ENCODE assay signal across 7 mouse cellular contexts in genomic region chr12:40966723-40967122, GRCm38 (mm10). TPM values are rescaled to one million over a fixed set of nuclear protein-coding genes. Genes with fewer than 3 reads are reported as not detected.
DNase-seq lines count a peak whose midpoint lies in the region; ATAC-seq lines count a peak whose summit lies in the region.
"Not testable (repeated sequence)": the region's sequence is repeated elsewhere in the genome, so short reads cannot be mapped to it uniquely, and the experiment has no call there.

No protein-coding gene starts in this region.

- H3K9ac ChIP-seq in intestine, embryonic 16.5 days (ENCODE audit: low read depth, low read length); liver, embryonic 12.5 days; liver, embryonic 15.5 days: not testable (repeated sequence)

- not testable (repeated sequence) for H3K4me2 ChIP-seq in intestine, embryonic 16.5 days (ENCODE audit: low read depth, low read length)
- peak overlapping the region; percentile 57 for H3K4me2 ChIP-seq in liver, embryonic 12.5 days
- H3K4me2 ChIP-seq in liver, embryonic 15.5 days: peak overlapping the region; percentile 58

- H3K27ac ChIP-seq in intestine, embryonic 16.5 days (ENCODE audit: low read length): not testable (repeated sequence)
- H3K27ac ChIP-seq in liver, embryonic 12.5 days: peak overlapping the region; percentile 88
- peak overlapping the region; percentile 90 for H3K27ac ChIP-seq in liver, embryonic 15.5 days (replicated peaks)

- H3K4me3 ChIP-seq in intestine, embryonic 16.5 days (ENCODE audit: low read length); liver, embryonic 12.5 days: not testable (repeated sequence)
- peak overlapping the region; percentile 15; the same call in 1 of the 2 replicates for H3K4me3 ChIP-seq in liver, embryonic 15.5 days (replicated peaks)

- H3K36me3 ChIP-seq in intestine, embryonic 16.5 days (ENCODE audit: control insufficient read depth, insufficient read depth, low read length); liver, embryonic 12.5 days; liver, embryonic 15.5 days (replicated peaks): not testable (repeated sequence)

- not testable (repeated sequence) for H3K27me3 ChIP-seq in intestine, embryonic 16.5 days (replicated peaks; ENCODE audit: control insufficient read depth, insufficient read depth, low read length); liver, embryonic 12.5 days (replicated peaks); liver, embryonic 15.5 days

- peak; percentile 37 for DNase-seq in MEL-GATA-1-ER (ENCODE audit: extremely low read depth, low read depth)
- DNase-seq in c-Kit-positive CD71-positive TER-119-negative erythroid progenitor cells, embryonic 14.5 days (ENCODE audit: low read depth): peak; percentile 58
- peak; percentile 26 for DNase-seq in spleen, adult 12 weeks (ENCODE audit: low spot score)

- peak; percentile 99 for ATAC-seq in erythroblast, adult 5-6 weeks (replicated peaks; ENCODE audit: low FRiP score, poor library complexity, severe bottlenecking)
- ATAC-seq in intestine, embryonic 16.5 days: peak; percentile 46; the same call in 1 of the 2 replicates
- ATAC-seq in liver, embryonic 12.5 days: peak; percentile 99
- peak; percentile 94 for ATAC-seq in liver, embryonic 15.5 days (ENCODE audit: insufficient read depth)

- not testable (repeated sequence) for H3K4me1 ChIP-seq in intestine, embryonic 16.5 days (ENCODE audit: control insufficient read depth, insufficient read depth, low read length)
- H3K4me1 ChIP-seq in liver, embryonic 12.5 days: peaks cover 28% of the 10 kb centered on the region
- H3K4me1 ChIP-seq in liver, embryonic 15.5 days (replicated peaks): peaks cover 32% of the 10 kb centered on the region

- not testable (repeated sequence) for H3K9me3 ChIP-seq in intestine, embryonic 16.5 days (ENCODE audit: control insufficient read depth, low read length); liver, embryonic 12.5 days (replicated peaks); liver, embryonic 15.5 days (replicated peaks)

- WGBS in intestine, embryonic 16.5 days: 76% methylated on average over 6 of the region's 6 CpGs
- 35% methylated on average over 6 of the region's 6 CpGs for WGBS in liver, embryonic 12.5 days (ENCODE audit: insufficient replicate concordance)
- 23% methylated on average over 6 of the region's 6 CpGs for WGBS in liver, embryonic 15.5 days (ENCODE audit: insufficient replicate concordance)

RNA-seq across cellular contexts. Expression of gene Immp2l, which starts 57.2 kb away (rescaled TPM):
- 3.5 TPM in 1 of 2 replicates, not detected in the other for total RNA-seq in erythroblast, adult 5-6 weeks (2015; ENCODE audit: low replicate concordance)
- 1.3 TPM in 1 of 2 replicates, not detected in the other for total RNA-seq in erythroblast, adult 5-6 weeks (2017; ENCODE audit: low replicate concordance)
- 36.8 TPM in 2 replicates for polyA plus RNA-seq in intestine, embryonic 16.5 days (2015; fragmentation: Nextera tagmentation; extraction: Ambion mirVana)
- 11.6 and 13.0 TPM in 2 replicates for polyA plus RNA-seq in liver, embryonic 12.5 days (2016; fragmentation: Nextera tagmentation; extraction: Ambion mirVana)
- 9.4 and 10.6 TPM in 2 replicates for polyA plus RNA-seq in liver, embryonic 15.5 days (2015; fragmentation: Nextera tagmentation; extraction: Ambion mirVana)

Comparison
In these comparisons a context has a peak if more than half of its experiments do, and no peak if none do; other contexts are left out.
1. ATAC-seq: peak in every context shown above with its lines; median percentile 99 in erythroblast, adult 5-6 weeks; 99 in liver, embryonic 12.5 days; 94 in liver, embryonic 15.5 days; 46 in intestine, embryonic 16.5 days.